Mouse (Mus musculus): ENCODE results near the gene Scrn3. TPM values are rescaled to one million over a fixed set of nuclear protein-coding genes. Genes with fewer than 3 reads are reported as not detected.

Gene Scrn3
- polyA plus RNA-seq (2015; fragmentation: Nextera tagmentation; extraction: Ambion mirVana), result 20.5 and 21.9 TPM in 2 replicates

- ATAC-seq (peak; percentile 95), DNase-seq (peak; percentile 96)
- Histone ChIP-seq H3K4me1 (ENCODE audit: insufficient read depth) (peaks cover 13% of the 10 kb centered on the region; the same call in 1 of the 2 replicates), H3K9me3 (ENCODE audit: low read length) (no peaks in the 10 kb centered on the region), H3K27ac (ENCODE audit: low read depth) (peak within 1 kb of the TSS; percentile 93), H3K4me3 (ENCODE audit: low read depth, low read length) (peak within 1 kb of the TSS; percentile 78), H3K36me3 (replicated peaks; ENCODE audit: insufficient read depth, low read length) (peaks cover 32% of the 10 kb centered on the region), H3K9ac (replicated peaks) (peak within 1 kb of the TSS; percentile 81), H3K4me2 (ENCODE audit: low read depth, low read length) (peak within 1 kb of the TSS; percentile 72), H3K27me3 (ENCODE audit: insufficient read depth, low read length) (no peaks in the 10 kb centered on the region)
- TF ChIP-seq CTCF (IDR thresholded peaks at IDR 0.05; ENCODE audit: low read depth) (no peak), EP300 (IDR thresholded peaks at IDR 0.05; ENCODE audit: low read depth) (no peak)
- WGBS (ENCODE audit: insufficient replicate concordance), result under 1% methylated on average over 64 of the region's 64 CpGs
Observed at GRCm38 (mm10) chr2:73312152-73313116, at the start of gene Scrn3, which contains the start of gene Cir1. TSS of gene Scrn3 (plus strand) at chr2:73312601. TSS of gene Cir1 (minus strand) at chr2:73312701.

GRCm38 (mm10) chr2:73263172-73263765, 49.1 kb upstream of the Scrn3 start:
- 8% methylated on average over 16 of the region's 16 CpGs for WGBS (ENCODE audit: insufficient replicate concordance)
- H3K4me2 ChIP-seq (ENCODE audit: low read depth, low read length), result peak overlapping the region; percentile 38
- no peak for DNase-seq
- TF ChIP-seq EP300 (IDR thresholded peaks at IDR 0.05; ENCODE audit: low read depth) (no peak), CTCF (IDR thresholded peaks at IDR 0.05; ENCODE audit: low read depth) (no peak)
- H3K36me3 ChIP-seq (replicated peaks; ENCODE audit: insufficient read depth, low read length), result no peaks in the 10 kb centered on the region
- H3K9me3 ChIP-seq (ENCODE audit: low read length), result no peaks in the 10 kb centered on the region
- peaks cover 63% of the 10 kb centered on the region for H3K27me3 ChIP-seq (ENCODE audit: insufficient read depth, low read length)
- 0 out of 2 replicates have a peak, but pooled peaks cover 6% of the 10 kb centered on the region for H3K4me1 ChIP-seq (ENCODE audit: insufficient read depth)
- H3K27ac ChIP-seq (ENCODE audit: low read depth), result no peak overlapping the region
- H3K4me3 ChIP-seq (ENCODE audit: low read depth, low read length), result peak overlapping the region; percentile 7
- H3K9ac ChIP-seq (replicated peaks), result no peak overlapping the region
- no peak for ATAC-seq

- Histone ChIP-seq H3K27ac (ENCODE audit: low read depth) (no peak overlapping the region), H3K4me2 (ENCODE audit: low read depth, low read length) (peak overlapping the region; percentile 38), H3K4me1 (ENCODE audit: insufficient read depth) (0 out of 2 replicates have a peak, but pooled peaks cover 6% of the 10 kb centered on the region), H3K4me3 (ENCODE audit: low read depth, low read length) (peak overlapping the region; percentile 15), H3K9ac (replicated peaks) (no peak overlapping the region), H3K27me3 (ENCODE audit: insufficient read depth, low read length) (peaks cover 70% of the 10 kb centered on the region), H3K9me3 (ENCODE audit: low read length) (no peaks in the 10 kb centered on the region), H3K36me3 (replicated peaks; ENCODE audit: insufficient read depth, low read length) (no peaks in the 10 kb centered on the region)
- no peak for ATAC-seq
- 3% methylated on average over 38 of the region's 38 CpGs for WGBS (ENCODE audit: insufficient replicate concordance)
- DNase-seq, result no peak
- TF ChIP-seq EP300 (IDR thresholded peaks at IDR 0.05; ENCODE audit: low read depth), result no peak
- no peak for TF ChIP-seq CTCF (IDR thresholded peaks at IDR 0.05; ENCODE audit: low read depth)
Observed at GRCm38 (mm10) chr2:73263794-73264610, 48.4 kb upstream of the Scrn3 start.

- TF ChIP-seq EP300 (IDR thresholded peaks at IDR 0.05; ENCODE audit: low read depth), result no peak
- no peak for TF ChIP-seq CTCF (IDR thresholded peaks at IDR 0.05; ENCODE audit: low read depth)
- H3K27me3 ChIP-seq (ENCODE audit: insufficient read depth, low read length), result peaks cover 77% of the 10 kb centered on the region
- WGBS (ENCODE audit: insufficient replicate concordance), result 5% methylated on average over 11 of the region's 11 CpGs
- no peak overlapping the region for H3K27ac ChIP-seq (ENCODE audit: low read depth)
- H3K36me3 ChIP-seq (replicated peaks; ENCODE audit: insufficient read depth, low read length), result no peaks in the 10 kb centered on the region
- H3K4me2 ChIP-seq (ENCODE audit: low read depth, low read length), result no peak overlapping the region
- DNase-seq (no peak), ATAC-seq (no peak)
- no peaks in the 10 kb centered on the region for H3K9me3 ChIP-seq (ENCODE audit: low read length)
- H3K9ac ChIP-seq (replicated peaks), result no peak overlapping the region
- 0 out of 2 replicates have a peak, but pooled peaks cover 6% of the 10 kb centered on the region for H3K4me1 ChIP-seq (ENCODE audit: insufficient read depth)
- peak overlapping the region; percentile 15; the same call in 1 of the 2 replicates for H3K4me3 ChIP-seq (ENCODE audit: low read depth, low read length)
Observed at GRCm38 (mm10) chr2:73264611-73265195, 47.7 kb upstream of the Scrn3 start.

- Histone ChIP-seq H3K4me3 (ENCODE audit: low read depth, low read length) (no peak overlapping the region), H3K4me1 (ENCODE audit: insufficient read depth) (peaks cover 10% of the 10 kb centered on the region), H3K9ac (replicated peaks) (no peak overlapping the region), H3K27ac (ENCODE audit: low read depth) (no peak overlapping the region), H3K4me2 (ENCODE audit: low read depth, low read length) (no peak overlapping the region), H3K36me3 (replicated peaks; ENCODE audit: insufficient read depth, low read length) (no peaks in the 10 kb centered on the region), H3K9me3 (ENCODE audit: low read length) (no peaks in the 10 kb centered on the region), H3K27me3 (ENCODE audit: insufficient read depth, low read length) (peaks cover 90% of the 10 kb centered on the region)
- no peak for ATAC-seq
- no peak for DNase-seq
- 6% methylated on average over 5 of the region's 5 CpGs for WGBS (ENCODE audit: insufficient replicate concordance)
- TF ChIP-seq EP300 (IDR thresholded peaks at IDR 0.05; ENCODE audit: low read depth), result no peak
- TF ChIP-seq CTCF (IDR thresholded peaks at IDR 0.05; ENCODE audit: low read depth), result peak; percentile 29; the same call in 1 of the 2 replicates
Observed at GRCm38 (mm10) chr2:73266011-73266410, 46.4 kb upstream of the Scrn3 start.

All from liver, postnatal 0 days (tissue).